Mouse (Mus musculus) spleen, postnatal 10 days (tissue): ENCODE results near the gene Ifit2.

Experiments used
- DNase-seq, 2 experiments: peaks; one replicate each; pipeline ENCODE4 v3.0.0; 2021 to 2022; ENCODE audit warnings: low spot score in 2 of 2

Ifit2 gene

GRCm38 (mm10) chr19:34550534-34551223 lies at the start of gene Ifit2:
Ifit2 (plus strand) TSS chr19:34550694.
- DNase-seq = peak; percentile 44 to 75

- peak; percentile 32 to 74 for DNase-seq
Measured at GRCm38 (mm10) chr19:34500763-34501162, 49.7 kb upstream of the Ifit2 start.

- no peak for DNase-seq
Measured at GRCm38 (mm10) chr19:34505161-34505721, 45.3 kb upstream of the Ifit2 start.

GRCm38 (mm10) chr19:34510717-34511116 lies 39.8 kb upstream of the Ifit2 start:
- DNase-seq = no peak

GRCm38 (mm10) chr19:34511528-34511927 lies 39.0 kb upstream of the Ifit2 start:
- no peak for DNase-seq

GRCm38 (mm10) chr19:34515681-34516080 lies 34.8 kb upstream of the Ifit2 start:
- peak in 1 of 2 experiments; percentile 22 for DNase-seq

GRCm38 (mm10) chr19:34516346-34516745 lies 34.1 kb upstream of the Ifit2 start:
- no peak for DNase-seq

GRCm38 (mm10) chr19:34517197-34517596 lies 33.3 kb upstream of the Ifit2 start:
- no peak for DNase-seq

GRCm38 (mm10) chr19:34517812-34518594 lies 32.5 kb upstream of the Ifit2 start:
- no peak for DNase-seq

- DNase-seq = no peak
Measured at GRCm38 (mm10) chr19:34518786-34519185, 31.7 kb upstream of the Ifit2 start.

GRCm38 (mm10) chr19:34519646-34520045 lies 30.8 kb upstream of the Ifit2 start:
- DNase-seq = no peak

- DNase-seq = no peak
Measured at GRCm38 (mm10) chr19:34520051-34520450, 30.4 kb upstream of the Ifit2 start.

- no peak for DNase-seq
Measured at GRCm38 (mm10) chr19:34521361-34521760, 29.1 kb upstream of the Ifit2 start.

GRCm38 (mm10) chr19:34521978-34522377 lies 28.5 kb upstream of the Ifit2 start:
- DNase-seq = no peak

- DNase-seq = no peak
Measured at GRCm38 (mm10) chr19:34523106-34523725, 27.3 kb upstream of the Ifit2 start.

GRCm38 (mm10) chr19:34524646-34525045 lies 25.8 kb upstream of the Ifit2 start:
- no peak for DNase-seq

GRCm38 (mm10) chr19:34526321-34526923 lies 24.1 kb upstream of the Ifit2 start:
- DNase-seq = peak; percentile 22 to 42

GRCm38 (mm10) chr19:34526941-34527682 lies 23.4 kb upstream of the Ifit2 start, which contains the start of gene Lipa:
Lipa (minus strand) TSS chr19:34527474.
- peak; percentile 75 to 93 for DNase-seq

- DNase-seq = no peak
Measured at GRCm38 (mm10) chr19:34532061-34532751, 18.3 kb upstream of the Ifit2 start.

- DNase-seq = no peak
Measured at GRCm38 (mm10) chr19:34539422-34539821, 11.1 kb upstream of the Ifit2 start.
